Mouse (Mus musculus) gastrocnemius, postnatal 25 days (tissue): ENCODE data around the gene Olfr532. TPM values are rescaled to one million over a fixed set of nuclear protein-coding genes. Genes with fewer than 3 reads are reported as not detected.
"Not testable (repeated sequence)": the region's sequence is repeated elsewhere in the genome, so short reads cannot be mapped to it uniquely, and the experiment has no call there.

Experiments used
- DNase-seq: peaks from one replicate; pipeline ENCODE4 v3.0.0; 2022
- long read RNA-seq, 2 experiments: library from polyadenylated mRNA; stranded (forward); transcript quantifications; one replicate each; pipeline ENCODE4 v2.0.0; 2021
- total RNA-seq, 2 experiments: library from RNA; stranded (reverse); gene quantifications; 1 replicate in 1 of 2; 2 replicates in 1 of 2; pipeline ENCODE4 v1.2.3; 2021

Olfr532 gene
- total RNA-seq, result not detected
- long read RNA-seq, experiment 1, result 0 reads
- long read RNA-seq, experiment 2, result 0 reads

DNA sequence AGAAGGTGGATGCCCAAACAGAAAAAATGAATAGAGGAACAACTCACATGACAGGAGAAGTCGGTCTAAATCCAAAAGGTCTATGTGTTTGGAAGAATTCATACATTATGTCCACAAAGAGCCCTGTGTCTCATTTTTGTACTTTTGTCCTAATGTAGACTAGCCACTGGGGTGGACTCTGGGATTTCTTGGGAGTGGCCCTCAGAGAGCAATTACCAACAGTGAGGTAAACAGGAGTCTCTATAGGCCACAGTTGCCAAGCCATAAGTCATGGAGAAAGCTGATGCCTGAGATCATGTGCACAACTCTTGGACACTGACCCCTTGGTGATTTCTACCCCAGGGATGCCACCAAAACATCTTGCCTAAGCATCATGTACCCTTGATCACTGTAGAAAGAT, at the start of gene Olfr532:
Gene Olfr532, minus strand, starts transcription at position 101 of the 400 bp plus-strand sequence.
- DNase-seq, result no peak

DNA sequence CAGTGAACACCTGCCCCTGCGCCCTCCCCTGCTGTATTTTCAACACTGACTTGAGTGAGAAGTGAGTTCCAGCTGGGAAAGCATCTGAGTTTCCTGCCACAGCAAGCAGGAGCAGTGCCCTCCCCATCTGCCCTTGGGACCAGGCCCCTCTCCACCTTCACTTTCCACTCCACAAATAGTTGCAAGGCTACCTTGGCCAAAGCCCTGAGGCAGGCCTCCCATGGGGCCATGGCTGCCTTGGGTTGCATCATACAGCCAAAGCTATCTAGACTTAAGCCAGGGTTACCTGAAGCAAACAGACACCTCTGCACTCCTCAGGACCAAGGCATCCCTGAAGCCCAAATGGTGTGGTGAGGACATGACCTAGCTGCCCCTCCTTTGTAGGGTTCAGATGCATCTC, 41.6 kb upstream of the Olfr532 start, which contains the start of gene Olfr533:
Gene Olfr533, plus strand, starts transcription at position 301 of the 400 bp plus-strand sequence.
- DNase-seq, result not testable (repeated sequence)

DNA sequence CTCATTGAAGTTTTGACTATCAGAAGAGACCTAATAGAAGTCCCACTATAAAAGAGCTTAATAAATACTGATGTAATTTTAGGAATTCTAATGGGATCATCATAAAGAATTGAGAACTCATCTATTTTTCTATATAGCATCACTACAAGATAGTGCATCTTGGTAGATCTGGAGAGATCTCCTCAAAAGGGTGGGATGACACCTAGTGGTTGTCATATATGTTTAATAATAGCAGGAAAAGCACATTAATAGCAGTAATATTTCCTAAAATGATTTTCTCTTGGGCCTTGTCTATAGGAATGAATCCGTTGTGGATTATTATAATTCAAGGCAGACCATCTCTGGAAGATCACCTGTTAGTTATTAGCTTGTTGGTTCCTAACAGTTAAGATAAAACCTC, 21.7 kb upstream of the Olfr532 start:
- DNase-seq, result no peak

DNA sequence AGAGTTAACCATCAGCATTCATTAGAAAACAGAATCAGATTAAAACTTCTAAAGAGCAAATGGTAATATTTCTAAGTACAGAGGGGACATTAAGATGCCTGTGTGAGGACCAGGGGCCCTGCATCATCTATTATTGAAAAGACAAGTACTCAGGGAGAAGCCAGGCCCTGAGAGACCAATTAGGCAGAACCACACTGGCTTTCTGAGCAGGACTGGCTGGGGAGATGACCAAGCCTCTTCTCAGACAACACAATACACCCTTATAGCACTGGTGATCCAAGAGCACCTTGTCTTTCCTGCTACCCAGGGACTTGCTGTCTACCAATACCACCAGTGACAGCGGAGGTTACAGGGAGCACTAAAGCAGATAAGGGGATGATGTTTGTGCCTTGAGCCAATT, 18.6 kb downstream of the Olfr532 start, which contains the start of gene Olfr531:
Gene Olfr531, minus strand, starts transcription at position 101 of the 400 bp plus-strand sequence.
- DNase-seq, result no peak

DNA sequence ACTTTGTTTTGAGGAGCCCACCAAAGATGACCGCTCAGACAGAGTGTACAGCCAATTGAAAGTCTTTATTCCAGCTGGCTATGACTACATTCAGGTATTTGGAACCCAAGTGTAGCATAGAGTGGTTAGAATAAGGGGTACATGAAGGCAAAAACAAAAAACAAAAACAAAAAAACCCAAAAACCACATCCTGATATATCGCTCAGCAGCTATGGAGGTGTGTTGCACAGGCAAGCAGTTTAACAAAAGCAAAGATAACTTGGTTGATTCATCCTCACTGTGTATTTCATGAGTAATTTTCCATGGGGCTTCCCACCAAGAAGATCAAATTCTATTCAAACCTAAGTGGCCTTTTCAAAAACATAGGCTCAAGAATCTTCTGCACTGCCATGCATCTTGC, 44.5 kb downstream of the Olfr532 start:
- DNase-seq, result no peak

DNA sequence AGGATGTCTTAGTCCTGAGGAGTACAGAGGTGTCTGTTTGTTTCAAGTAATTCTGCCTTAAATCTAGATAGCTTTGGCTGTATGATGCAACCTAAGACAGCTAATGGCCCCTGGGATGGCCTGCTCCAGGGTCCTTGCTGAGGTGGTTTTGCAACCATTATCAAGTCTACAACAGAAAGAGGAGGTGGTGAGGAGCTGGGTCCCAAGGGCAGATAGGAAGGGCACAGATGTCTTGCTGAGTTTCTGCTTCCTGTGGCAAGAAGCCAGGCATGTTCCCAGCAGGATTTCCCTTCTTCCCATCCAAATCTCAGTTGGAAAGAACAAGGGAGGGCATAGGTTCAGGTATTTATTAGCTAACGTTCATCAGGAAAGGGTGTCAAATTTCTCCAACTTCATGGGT, 45.2 kb downstream of the Olfr532 start, which contains the start of gene Olfr530:
Gene Olfr530, minus strand, starts transcription at position 101 of the 400 bp plus-strand sequence.
- DNase-seq, result no peak

DNA sequence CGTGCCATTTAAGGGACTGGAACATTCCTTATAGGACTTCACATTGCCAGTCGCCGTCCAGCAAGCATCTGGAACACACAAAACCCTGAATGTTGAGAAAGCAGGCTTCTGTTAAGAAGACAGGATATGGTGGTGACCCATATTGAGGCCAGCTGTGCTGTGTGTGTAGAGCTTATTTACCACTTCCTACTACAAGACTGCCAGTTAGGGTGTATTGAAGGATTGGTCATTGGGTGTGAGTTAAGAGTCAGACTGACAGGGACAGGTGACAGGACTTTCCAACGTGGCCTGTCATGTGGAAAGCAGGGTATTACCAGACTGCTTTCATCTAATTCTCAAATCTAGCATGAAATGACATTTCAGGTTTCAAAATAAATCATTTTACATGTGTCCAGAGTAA, 47.1 kb downstream of the Olfr532 start:
- DNase-seq, result no peak

Other genes with a start within 250 kb of the Olfr532 start
- not detected for gene Olfr523, start 248.4 kb downstream of the Olfr532 start, total RNA-seq
- gene Olfr524, start 215.7 kb downstream of the Olfr532 start, total RNA-seq, result not detected
- not detected for gene Cd163l1, start 203.4 kb downstream of the Olfr532 start, total RNA-seq
- gene 5830411N06Rik, start 174.4 kb downstream of the Olfr532 start, total RNA-seq, result not detected
- gene Olfr525, start 100.8 kb downstream of the Olfr532 start, total RNA-seq, result not detected
- not detected for gene Olfr527, start 87.6 kb downstream of the Olfr532 start, total RNA-seq
- gene Olfr60, start 60.0 kb downstream of the Olfr532 start, total RNA-seq, result not detected
- gene Olfr530, start 45.3 kb downstream of the Olfr532 start, total RNA-seq, result not detected
- gene Olfr531, start 18.7 kb downstream of the Olfr532 start, total RNA-seq, result not detected
- gene Olfr533, start 41.7 kb upstream of the Olfr532 start, total RNA-seq, result not detected
- not detected for gene Olfr535, start 62.6 kb upstream of the Olfr532 start, total RNA-seq
- gene Olfr536, start 85.8 kb upstream of the Olfr532 start, total RNA-seq, result not detected
- not detected for gene Olfr538, start 146.2 kb upstream of the Olfr532 start, total RNA-seq
- not detected for gene Olfr46, start 179.6 kb upstream of the Olfr532 start, total RNA-seq
- not detected for gene Olfr61, start 207.3 kb upstream of the Olfr532 start, total RNA-seq
- gene Olfr53, start 224.8 kb upstream of the Olfr532 start, total RNA-seq, result not detected
- not detected for gene Olfr539, start 238.3 kb upstream of the Olfr532 start, total RNA-seq